Mouse (Mus musculus): ENCODE results near the gene Olfr294.

Gene Olfr294

DNA sequence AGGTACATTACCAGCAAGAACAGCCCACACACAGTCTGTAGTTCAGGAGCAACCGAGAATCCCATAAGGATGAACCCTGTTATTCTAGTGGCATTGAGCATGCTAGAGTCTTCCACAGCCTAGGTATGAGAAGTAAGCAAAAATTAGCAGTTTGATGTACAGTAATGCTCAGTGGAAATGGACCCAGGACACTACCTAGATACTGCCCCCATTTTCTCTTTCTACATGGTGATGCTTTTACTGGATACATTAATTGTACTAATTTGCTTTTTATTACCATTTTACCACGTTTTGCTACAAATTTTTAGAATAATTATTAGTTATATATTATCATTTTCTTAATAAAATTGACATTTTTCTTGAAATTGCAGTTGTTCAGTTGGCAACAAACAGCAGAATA, at the start of gene Olfr294:
Gene Olfr294, minus strand, starts transcription at position 101 of the 400 bp plus-strand sequence.
- no peak for DNase-seq (ENCODE audit: low spot score in 2 of 2)

DNA sequence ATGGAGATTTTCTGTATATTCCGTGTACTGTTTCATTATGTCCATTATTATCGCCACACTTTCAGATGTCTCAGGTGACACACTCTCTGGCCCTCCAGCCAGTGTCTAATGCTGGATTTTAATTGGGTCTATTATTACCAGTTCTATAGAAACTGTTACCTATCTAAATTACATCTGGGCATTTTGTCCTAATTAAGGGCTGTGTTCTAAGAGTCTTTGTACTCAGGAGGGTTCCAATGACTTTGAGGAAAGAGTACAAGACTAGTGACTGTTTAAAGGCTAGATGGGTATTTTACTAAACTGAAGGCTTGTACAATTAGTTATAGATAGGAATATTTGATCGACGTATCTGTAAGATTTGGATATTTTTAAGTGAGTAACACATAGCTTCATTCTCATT, 32.3 kb upstream of the Olfr294 start, which contains the start of gene Olfr293:
Gene Olfr293, plus strand, starts transcription at position 301 of the 400 bp plus-strand sequence.
- no peak for DNase-seq (ENCODE audit: low spot score in 2 of 2)

DNA sequence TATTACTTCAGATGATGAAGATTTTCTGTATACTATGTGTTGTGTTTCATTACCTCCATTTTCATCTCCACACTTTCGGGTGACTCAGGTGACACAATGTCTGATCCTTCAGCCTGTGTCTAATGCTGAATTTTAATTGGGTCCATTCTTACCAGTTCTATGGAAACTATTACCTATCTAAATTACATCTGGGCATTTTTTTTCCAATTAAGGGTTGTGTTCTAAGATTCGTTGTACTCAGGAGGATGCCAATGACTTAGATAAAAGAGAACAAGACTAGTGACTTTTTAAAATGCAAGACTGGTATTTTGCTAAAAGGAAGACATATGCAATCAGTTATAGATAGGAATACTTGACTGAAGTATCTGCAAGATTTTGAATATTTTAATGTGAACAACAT, 32.9 kb downstream of the Olfr294 start, which contains the start of gene Olfr295:
Gene Olfr295, plus strand, starts transcription at position 301 of the 400 bp plus-strand sequence.
- no peak for DNase-seq (ENCODE audit: low spot score in 2 of 2)
